Mouse (Mus musculus) kidney, adult 2 months (tissue): Measurements from ENCODE around the gene Cep85l.

Experiments used
- CTCF ChIP-seq: fragments of 200-500 bp; conservative IDR thresholded peaks from 2 replicates; pipeline ENCODE4 v1.5.1; 2011; ENCODE audit warnings: low read depth, mild to moderate bottlenecking, control low read depth, low read length, moderate library complexity, mixed read lengths; ENCODE audit not compliant: insufficient read depth, insufficient read length
- POLR2A ChIP-seq: fragments of 200-500 bp; IDR thresholded peaks from one replicate; pipeline ENCODE4 v1.6.1; 2011; ENCODE audit warnings: low read depth, low read length, control low read depth

DNA sequence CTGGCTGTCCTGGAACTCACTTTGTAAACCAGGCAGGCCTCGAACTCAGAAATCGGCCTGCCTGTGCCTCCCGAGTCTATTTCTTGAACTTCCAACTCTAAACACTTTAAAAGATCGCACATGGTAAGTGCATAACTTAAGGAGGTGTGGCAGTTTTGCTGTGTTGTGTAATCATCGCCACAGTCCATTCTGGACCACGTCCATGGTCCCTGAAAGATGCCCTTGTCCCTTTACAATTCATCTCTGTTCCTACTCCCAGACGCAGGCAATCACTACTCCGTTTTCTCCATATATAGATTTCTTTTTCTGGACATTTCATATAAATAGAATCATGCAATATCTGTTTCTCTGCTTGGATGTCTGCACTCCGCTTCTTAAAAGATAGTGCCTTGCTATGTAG, 35.5 kb upstream of the Cep85l start:
- no peak for TF ChIP-seq CTCF
- TF ChIP-seq POLR2A, result no peak
